Mouse (Mus musculus): ENCODE measurements around the gene Acp5. TPM values are rescaled to one million over a fixed set of nuclear protein-coding genes. Genes with fewer than 3 reads are reported as not detected.
A peak's percentile ranks its signal among the peaks of the same experiment; 100 is the strongest.

The Acp5 gene
- polyA plus RNA-seq, 1 experiment from 2014 or later = 0.49 TPM

DNA sequence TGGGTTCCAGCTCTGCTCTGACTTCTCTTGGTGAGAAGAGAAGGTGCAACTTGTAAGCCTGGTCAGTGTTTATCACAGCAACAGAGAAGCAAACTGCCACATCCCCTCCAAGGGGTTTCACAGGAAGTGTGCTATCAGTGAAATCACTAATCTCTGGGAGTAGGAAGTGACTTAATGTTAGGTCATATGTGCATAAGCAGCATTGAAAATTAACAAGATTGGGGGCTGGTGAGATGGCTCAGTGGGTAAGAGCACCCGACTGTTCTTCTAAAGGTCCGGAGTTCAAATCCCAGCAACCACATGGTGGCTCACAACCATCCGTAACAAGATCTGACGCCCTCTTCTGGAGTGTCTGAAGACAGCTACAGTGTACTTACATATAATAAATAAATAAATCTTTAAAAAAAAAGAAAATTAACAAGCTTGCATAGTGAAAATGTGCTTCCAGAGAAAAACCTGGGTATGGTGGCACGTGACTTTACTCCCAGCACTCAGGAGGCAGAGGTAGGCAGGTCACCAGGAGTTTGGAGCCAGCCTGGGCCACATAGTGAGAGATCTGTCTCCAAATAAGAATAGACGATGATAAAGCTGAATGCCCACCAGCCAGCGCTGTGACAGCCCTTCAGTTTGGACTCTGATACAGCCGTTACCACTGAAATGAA lies 8.9 kb upstream of the Acp5 start:
- 89% methylated on average over 7 of the region's 8 CpGs for WGBS
- no peaks in the 10 kb centered on the region for H3K27me3 ChIP-seq (replicated peaks; ENCODE audit: control insufficient read depth, insufficient read depth, low read length)

GRCm38 (mm10) chr9:22143108-22144037 lies 7.9 kb upstream of the Acp5 start:
- no peak overlapping the region for H3K4me2 ChIP-seq (ENCODE audit: low read length)
- H3K9ac ChIP-seq (ENCODE audit: low read depth, low read length) = no peak overlapping the region
- no peaks in the 10 kb centered on the region for H3K9me3 ChIP-seq (ENCODE audit: control insufficient read depth, low read length)
- no peaks in the 10 kb centered on the region for H3K4me1 ChIP-seq (ENCODE audit: control insufficient read depth, insufficient read depth, low read depth, low read length)
- H3K36me3 ChIP-seq (ENCODE audit: control insufficient read depth, insufficient read depth, low read length) = no peaks in the 10 kb centered on the region
- no peaks in the 10 kb centered on the region for H3K27me3 ChIP-seq (replicated peaks; ENCODE audit: control insufficient read depth, insufficient read depth, low read length)
- 55% methylated on average over 17 of the region's 17 CpGs for WGBS
- ATAC-seq = peak; percentile 78
- H3K4me3 ChIP-seq (ENCODE audit: low read length) = no peak overlapping the region
- H3K27ac ChIP-seq (ENCODE audit: low read depth, low read length) = no peak overlapping the region

More for the DNA sequence above, 8.9 kb upstream of the Acp5 start:
- Histone ChIP-seq H3K9ac (ENCODE audit: low read depth, low read length) (no peak overlapping the region), H3K4me2 (ENCODE audit: low read length) (no peak overlapping the region), H3K9me3 (ENCODE audit: control insufficient read depth, low read length) (no peaks in the 10 kb centered on the region), H3K27ac (ENCODE audit: low read depth, low read length) (no peak overlapping the region), H3K4me1 (ENCODE audit: control insufficient read depth, insufficient read depth, low read depth, low read length) (no peaks in the 10 kb centered on the region), H3K36me3 (ENCODE audit: control insufficient read depth, insufficient read depth, low read length) (no peaks in the 10 kb centered on the region), H3K4me3 (ENCODE audit: low read length) (no peak overlapping the region)
- no peak for ATAC-seq

GRCm38 (mm10) chr9:22139746-22140145 lies 4.2 kb upstream of the Acp5 start:
- Histone ChIP-seq H3K4me2 (ENCODE audit: low read length) (no peak overlapping the region), H3K27me3 (replicated peaks; ENCODE audit: control insufficient read depth, insufficient read depth, low read length) (no peaks in the 10 kb centered on the region), H3K4me3 (ENCODE audit: low read length) (no peak overlapping the region), H3K9me3 (ENCODE audit: control insufficient read depth, low read length) (no peaks in the 10 kb centered on the region), H3K9ac (ENCODE audit: low read depth, low read length) (no peak overlapping the region), H3K36me3 (ENCODE audit: control insufficient read depth, insufficient read depth, low read length) (no peaks in the 10 kb centered on the region), H3K4me1 (ENCODE audit: control insufficient read depth, insufficient read depth, low read depth, low read length) (peaks cover 2% of the 10 kb centered on the region; the same call in 1 of the 2 replicates), H3K27ac (ENCODE audit: low read depth, low read length) (no peak overlapping the region)
- 90% methylated on average over 5 of the region's 5 CpGs for WGBS
- no peak for ATAC-seq

GRCm38 (mm10) chr9:22138480-22138879 lies 3.0 kb upstream of the Acp5 start:
- Histone ChIP-seq H3K4me3 (ENCODE audit: low read length) (no peak overlapping the region), H3K27ac (ENCODE audit: low read depth, low read length) (no peak overlapping the region), H3K4me1 (ENCODE audit: control insufficient read depth, insufficient read depth, low read depth, low read length) (peaks cover 2% of the 10 kb centered on the region; the same call in 1 of the 2 replicates), H3K27me3 (replicated peaks; ENCODE audit: control insufficient read depth, insufficient read depth, low read length) (no peaks in the 10 kb centered on the region), H3K9ac (ENCODE audit: low read depth, low read length) (no peak overlapping the region), H3K36me3 (ENCODE audit: control insufficient read depth, insufficient read depth, low read length) (no peaks in the 10 kb centered on the region), H3K4me2 (ENCODE audit: low read length) (no peak overlapping the region), H3K9me3 (ENCODE audit: control insufficient read depth, low read length) (no peaks in the 10 kb centered on the region)
- no peak for ATAC-seq
- WGBS = 27% methylated on average over 2 of the region's 2 CpGs

GRCm38 (mm10) chr9:22136765-22137547 lies 1.4 kb upstream of the Acp5 start:
- Histone ChIP-seq H3K4me2 (ENCODE audit: low read length) (no peak overlapping the region), H3K9me3 (ENCODE audit: control insufficient read depth, low read length) (no peaks in the 10 kb centered on the region), H3K9ac (ENCODE audit: low read depth, low read length) (peak overlapping the region; percentile 22; the same call in 1 of the 2 replicates), H3K36me3 (ENCODE audit: control insufficient read depth, insufficient read depth, low read length) (no peaks in the 10 kb centered on the region), H3K4me1 (ENCODE audit: control insufficient read depth, insufficient read depth, low read depth, low read length) (peaks cover 2% of the 10 kb centered on the region; the same call in 1 of the 2 replicates), H3K4me3 (ENCODE audit: low read length) (no peak overlapping the region), H3K27me3 (replicated peaks; ENCODE audit: control insufficient read depth, insufficient read depth, low read length) (peaks cover 9% of the 10 kb centered on the region), H3K27ac (ENCODE audit: low read depth, low read length) (no peak overlapping the region)
- no peak for ATAC-seq
- WGBS = 13% methylated on average over 22 of the region's 23 CpGs

DNA sequence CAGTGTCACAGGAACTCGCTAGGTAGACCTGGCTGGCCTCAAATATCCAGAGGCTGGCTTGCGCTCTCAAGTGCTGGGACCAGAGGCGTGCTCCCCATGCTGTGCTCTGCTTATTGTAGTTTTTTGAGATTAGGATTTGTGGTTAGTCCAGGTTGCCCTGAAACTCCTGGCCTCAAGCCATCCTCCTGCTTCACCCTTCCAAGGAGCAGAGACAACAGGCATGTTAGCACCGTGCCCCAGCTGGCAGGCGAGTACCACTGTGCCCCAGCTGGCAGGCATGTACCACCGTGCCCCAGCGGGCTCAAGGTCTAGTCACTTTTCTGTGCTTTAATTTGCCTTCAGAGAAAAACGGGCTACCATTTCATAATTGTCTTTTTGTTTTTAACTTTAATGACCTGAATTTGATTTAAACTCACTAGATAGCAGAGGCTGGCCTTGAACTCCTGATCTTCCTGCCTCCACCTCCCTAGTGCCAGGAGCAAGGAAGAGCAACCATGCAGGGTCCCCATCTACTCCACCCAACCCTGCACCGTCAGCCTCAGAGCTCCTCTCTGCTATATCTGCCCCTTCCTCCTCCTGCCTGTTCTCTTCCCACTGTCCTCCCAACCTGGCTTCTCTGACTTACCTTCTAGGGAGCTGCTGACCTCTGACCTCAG lies 395 bp downstream of the Acp5 start:
- Histone ChIP-seq H3K27me3 (replicated peaks; ENCODE audit: control insufficient read depth, insufficient read depth, low read length) (peaks cover 22% of the 10 kb centered on the region), H3K4me1 (ENCODE audit: control insufficient read depth, insufficient read depth, low read depth, low read length) (peaks cover 7% of the 10 kb centered on the region; the same call in 1 of the 2 replicates), H3K9me3 (ENCODE audit: control insufficient read depth, low read length) (no peaks in the 10 kb centered on the region), H3K27ac (ENCODE audit: low read depth, low read length) (no peak overlapping the region), H3K9ac (ENCODE audit: low read depth, low read length) (no peak overlapping the region), H3K4me3 (ENCODE audit: low read length) (no peak overlapping the region), H3K4me2 (ENCODE audit: low read length) (no peak overlapping the region), H3K36me3 (ENCODE audit: control insufficient read depth, insufficient read depth, low read length) (no peaks in the 10 kb centered on the region)
- ATAC-seq = no peak
- 76% methylated on average over 9 of the region's 9 CpGs for WGBS

- H3K4me2 ChIP-seq (ENCODE audit: low read length) = no peak overlapping the region
- H3K4me1 ChIP-seq (ENCODE audit: control insufficient read depth, insufficient read depth, low read depth, low read length) = peaks cover 7% of the 10 kb centered on the region; the same call in 1 of the 2 replicates
- no peaks in the 10 kb centered on the region for H3K36me3 ChIP-seq (ENCODE audit: control insufficient read depth, insufficient read depth, low read length)
- peaks cover 24% of the 10 kb centered on the region for H3K27me3 ChIP-seq (replicated peaks; ENCODE audit: control insufficient read depth, insufficient read depth, low read length)
- ATAC-seq = no peak
- H3K9me3 ChIP-seq (ENCODE audit: control insufficient read depth, low read length) = no peaks in the 10 kb centered on the region
- no peak overlapping the region for H3K4me3 ChIP-seq (ENCODE audit: low read length)
- H3K9ac ChIP-seq (ENCODE audit: low read depth, low read length) = no peak overlapping the region
- H3K27ac ChIP-seq (ENCODE audit: low read depth, low read length) = no peak overlapping the region
- 90% methylated on average over 7 of the region's 7 CpGs for WGBS
These were observed 1.1 kb downstream of the Acp5 start for GRCm38 (mm10) chr9:22134246-22134890.

- no peaks in the 10 kb centered on the region for H3K36me3 ChIP-seq (ENCODE audit: control insufficient read depth, insufficient read depth, low read length)
- ATAC-seq = no peak
- no peak overlapping the region for H3K27ac ChIP-seq (ENCODE audit: low read depth, low read length)
- WGBS = 51% methylated on average over 11 of the region's 11 CpGs
- peaks cover 7% of the 10 kb centered on the region; the same call in 1 of the 2 replicates for H3K4me1 ChIP-seq (ENCODE audit: control insufficient read depth, insufficient read depth, low read depth, low read length)
- peaks cover 24% of the 10 kb centered on the region for H3K27me3 ChIP-seq (replicated peaks; ENCODE audit: control insufficient read depth, insufficient read depth, low read length)
- peak overlapping the region; percentile 41 for H3K4me2 ChIP-seq (ENCODE audit: low read length)
- no peaks in the 10 kb centered on the region for H3K9me3 ChIP-seq (ENCODE audit: control insufficient read depth, low read length)
- no peak overlapping the region for H3K4me3 ChIP-seq (ENCODE audit: low read length)
- H3K9ac ChIP-seq (ENCODE audit: low read depth, low read length) = no peak overlapping the region
These were observed 3.3 kb downstream of the Acp5 start for GRCm38 (mm10) chr9:22132220-22132619.
